Mouse (Mus musculus): ENCODE data around the gene Tfap2b.

Gene Tfap2b

DNA sequence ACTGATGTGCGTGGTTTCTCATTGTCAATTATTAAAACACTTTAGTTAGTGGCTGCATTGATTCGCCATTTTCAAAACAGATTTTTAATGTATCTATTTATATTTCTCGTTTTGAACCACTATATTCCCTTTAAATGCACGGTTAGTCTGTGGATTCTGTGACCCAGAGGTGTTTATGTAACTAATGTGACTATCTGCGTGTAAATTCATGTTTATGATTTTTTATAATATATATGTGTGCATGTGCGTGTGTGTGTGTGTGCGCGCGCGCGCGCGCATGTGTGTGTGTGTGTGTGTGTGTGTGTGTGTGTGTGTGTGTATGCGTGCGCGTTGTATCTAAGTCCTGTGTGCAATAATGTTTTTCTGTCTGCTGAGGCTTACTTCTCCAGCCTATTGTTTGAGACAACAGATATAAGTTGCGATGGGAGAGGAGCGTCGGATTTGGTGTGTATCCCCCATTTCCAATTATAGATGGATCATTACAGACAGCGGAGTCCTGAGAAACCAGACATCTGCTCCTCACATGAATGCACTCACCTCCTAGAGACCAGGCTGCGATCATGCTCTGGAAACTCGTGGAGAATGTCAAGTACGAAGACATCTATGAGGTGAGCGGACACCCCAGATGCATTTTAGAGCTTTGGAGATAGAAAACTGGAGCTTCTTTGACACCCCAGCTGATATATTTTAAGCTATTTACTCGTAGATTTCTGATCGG lies at the start of gene Tfap2b:
Tfap2b (plus strand) TSS at position 274 of the 718 bp plus-strand sequence.
- DNase-seq (ENCODE audit: low read depth, low spot score): no peak

DNA sequence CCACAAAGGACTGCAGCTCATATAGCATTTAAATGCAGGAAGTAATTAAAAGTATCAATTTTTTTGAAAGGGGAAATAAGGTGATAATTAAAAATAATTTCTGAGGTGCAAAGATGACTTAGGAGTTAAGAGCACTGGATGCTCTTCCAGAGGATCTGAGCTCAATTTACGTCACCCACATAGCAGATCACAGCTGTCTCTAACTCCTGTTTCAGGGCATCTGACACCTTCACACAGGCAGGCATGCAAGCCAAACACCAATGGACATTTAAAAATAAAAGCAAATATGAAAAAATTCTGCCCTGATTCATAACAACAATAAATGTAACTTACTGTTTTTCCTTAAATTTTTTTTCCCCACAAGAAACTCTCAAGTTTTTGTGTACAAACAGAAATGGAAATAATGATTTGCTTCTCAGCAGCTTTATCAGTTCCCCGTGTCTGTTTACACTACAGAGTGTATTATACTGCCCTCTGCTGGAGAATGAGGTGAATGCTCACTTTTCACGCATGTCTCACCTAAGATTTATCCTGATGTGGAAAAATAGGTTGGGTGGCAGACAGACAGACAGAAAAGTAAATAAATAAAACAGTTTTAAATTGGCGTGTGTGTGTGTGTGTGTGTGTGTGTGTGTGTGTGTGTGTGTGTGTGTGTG lies 29.8 kb upstream of the Tfap2b start:
- DNase-seq (ENCODE audit: low read depth, low spot score): no peak

DNA sequence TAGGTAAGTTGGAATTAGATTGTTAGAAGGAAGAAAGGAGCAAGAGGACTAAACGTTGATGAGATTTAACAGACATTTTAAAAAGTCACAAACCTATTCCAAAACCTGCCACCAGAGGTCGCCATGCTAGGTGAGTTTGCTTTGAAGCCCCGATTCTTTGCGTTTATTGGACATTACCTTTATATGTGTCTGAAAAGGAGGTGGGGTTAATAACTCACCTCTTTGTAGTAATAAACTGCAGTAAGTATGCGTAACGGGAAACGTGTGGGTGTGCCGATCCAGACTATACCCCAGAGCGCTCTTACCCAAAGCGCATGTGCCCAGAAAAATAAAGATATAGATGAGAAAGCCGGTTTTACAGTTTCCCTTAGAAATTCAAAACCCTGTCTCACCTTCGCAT lies 3.1 kb upstream of the Tfap2b start:
- no peak for DNase-seq (ENCODE audit: low read depth, low spot score)

DNA sequence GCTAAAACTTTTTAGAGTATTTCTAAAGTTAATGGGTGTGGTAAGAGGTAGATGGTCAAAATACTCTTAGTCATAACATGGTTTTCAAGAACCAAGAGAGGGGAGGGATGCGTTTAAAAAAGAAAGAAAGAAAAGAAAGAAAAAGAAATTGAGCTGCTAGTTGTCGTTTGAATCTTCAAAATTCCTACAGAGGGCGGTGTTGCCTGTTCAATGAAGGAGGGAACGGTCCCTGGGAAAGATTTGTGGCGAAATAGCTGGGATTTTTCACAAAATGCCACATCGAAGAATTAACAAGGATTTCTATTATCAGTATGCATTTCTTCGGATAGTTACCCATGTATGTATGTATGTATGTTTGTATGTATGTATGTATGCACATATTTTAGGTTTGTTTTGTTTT lies 2.5 kb upstream of the Tfap2b start:
- no peak for DNase-seq (ENCODE audit: low read depth, low spot score)

DNA sequence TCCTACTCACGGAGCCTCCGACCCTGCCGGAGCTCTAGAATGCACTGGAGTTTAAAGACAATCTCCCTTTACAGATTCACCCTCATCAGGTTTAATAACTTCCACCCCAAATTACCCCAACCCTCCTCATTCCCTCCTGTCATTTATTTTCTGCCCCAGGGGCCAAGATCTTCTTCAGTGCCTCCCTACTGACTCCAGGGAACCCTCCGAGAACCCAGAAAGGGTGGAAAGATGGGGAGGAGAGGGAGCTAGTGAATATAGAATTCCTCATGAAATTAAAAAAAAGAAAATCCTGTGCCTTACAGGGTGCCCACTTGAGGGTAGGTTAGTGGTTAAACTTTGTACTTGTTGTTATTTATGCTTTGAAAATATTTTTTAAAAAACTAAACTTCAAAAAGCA lies 1.1 kb upstream of the Tfap2b start:
- no peak for DNase-seq (ENCODE audit: low read depth, low spot score)

DNA sequence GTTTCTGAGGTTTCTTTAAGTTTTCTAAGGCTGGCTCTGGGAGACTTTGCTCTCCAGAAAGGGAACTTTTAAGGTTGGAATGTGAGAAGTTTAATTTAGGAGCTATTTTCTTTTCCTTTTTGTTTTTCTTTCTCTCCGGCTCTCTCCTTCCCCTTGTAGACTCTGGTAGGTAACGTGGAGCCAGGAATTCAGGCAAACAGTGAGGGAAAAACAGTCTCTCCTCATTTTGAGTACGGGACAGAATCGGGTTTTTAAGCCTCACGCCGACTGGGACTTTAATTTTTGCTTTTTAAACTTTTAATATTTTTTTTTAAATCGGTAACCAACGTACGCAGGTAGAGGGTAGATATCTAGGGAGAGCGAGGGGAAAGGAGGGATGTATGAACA lies 638 bp downstream of the Tfap2b start:
- no peak for DNase-seq (ENCODE audit: low read depth, low spot score)

DNA sequence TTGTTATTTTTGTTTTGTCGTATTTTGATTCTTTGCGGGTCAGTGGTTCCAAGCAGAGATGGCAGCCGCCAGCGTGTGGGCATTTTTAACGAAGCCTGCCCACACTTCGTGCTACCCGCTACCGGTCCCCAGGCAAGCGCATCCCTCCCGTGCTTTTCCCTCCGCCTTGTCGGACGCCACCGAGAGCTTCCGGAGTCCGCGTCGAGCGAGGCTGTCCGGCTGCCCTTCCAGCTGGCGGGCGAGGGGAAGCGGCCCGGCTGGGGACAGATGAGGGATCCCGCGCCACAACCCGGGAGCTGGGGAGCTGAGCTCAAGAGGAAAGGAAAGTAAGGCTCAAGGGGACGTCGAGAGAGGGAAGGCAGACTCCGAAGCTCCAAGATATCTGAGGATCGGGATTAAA lies 1.1 kb downstream of the Tfap2b start:
- no peak for DNase-seq (ENCODE audit: low read depth, low spot score)

DNA sequence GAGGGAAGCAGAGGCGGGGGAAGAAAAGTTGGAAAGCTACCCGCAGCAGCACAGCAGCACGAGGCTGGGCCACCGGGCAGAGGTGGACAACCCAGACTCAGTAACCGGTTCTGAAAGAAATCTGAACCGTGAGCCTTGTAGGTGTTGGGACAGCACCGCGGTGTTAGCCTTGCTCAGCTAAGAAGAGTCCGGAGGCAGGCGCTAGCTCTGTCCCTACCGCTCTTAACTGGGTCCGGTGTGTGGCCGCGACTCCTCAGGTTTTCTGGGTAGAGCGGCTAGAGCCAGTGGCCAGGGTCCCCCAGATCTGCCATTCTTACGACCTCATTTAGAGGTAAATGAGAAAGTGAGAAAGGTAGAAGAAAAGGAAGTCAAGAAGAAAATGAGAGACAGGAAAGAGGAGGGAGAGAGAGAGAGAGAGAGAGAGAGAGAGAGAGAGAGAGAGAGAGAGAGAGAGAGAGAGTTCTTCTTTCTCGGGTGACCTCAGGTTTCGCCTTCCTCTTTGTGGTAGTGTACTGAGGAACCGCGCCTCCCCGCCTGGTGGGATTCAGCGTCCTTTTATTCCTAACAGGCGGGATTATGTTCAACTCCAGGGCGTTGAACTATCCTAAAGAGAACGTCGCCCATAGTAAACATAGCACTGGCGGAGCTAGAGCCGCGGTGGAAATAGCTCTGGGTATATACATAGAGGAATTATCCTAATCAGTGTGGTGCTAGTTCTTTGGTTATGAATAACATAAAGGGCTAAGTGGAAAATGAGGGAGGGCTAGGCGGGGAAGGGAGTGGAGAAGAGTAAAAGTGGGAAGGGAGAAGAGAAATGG lies 1.7 kb downstream of the Tfap2b start:
- DNase-seq (ENCODE audit: low read depth, low spot score): no peak

DNA sequence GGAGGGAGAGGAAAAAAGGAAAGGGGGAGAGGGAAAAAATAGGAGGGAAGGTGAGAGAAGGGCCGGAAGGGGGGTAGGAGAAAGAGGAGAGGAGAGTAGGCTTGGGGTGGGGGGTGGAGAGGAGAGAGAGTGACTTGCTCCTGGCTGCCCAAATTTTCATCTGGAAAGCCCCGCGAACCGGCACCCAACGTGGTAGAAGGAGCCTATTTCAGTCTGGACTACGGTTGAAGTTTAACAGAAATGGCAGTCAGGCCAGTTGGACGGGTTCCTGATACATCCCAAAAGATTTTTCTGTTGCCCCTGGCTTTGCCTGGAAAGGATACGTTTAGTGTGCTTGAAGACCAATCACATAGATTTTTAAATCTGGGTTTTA lies 2.3 kb downstream of the Tfap2b start:
- no peak for DNase-seq (ENCODE audit: low read depth, low spot score)

DNA sequence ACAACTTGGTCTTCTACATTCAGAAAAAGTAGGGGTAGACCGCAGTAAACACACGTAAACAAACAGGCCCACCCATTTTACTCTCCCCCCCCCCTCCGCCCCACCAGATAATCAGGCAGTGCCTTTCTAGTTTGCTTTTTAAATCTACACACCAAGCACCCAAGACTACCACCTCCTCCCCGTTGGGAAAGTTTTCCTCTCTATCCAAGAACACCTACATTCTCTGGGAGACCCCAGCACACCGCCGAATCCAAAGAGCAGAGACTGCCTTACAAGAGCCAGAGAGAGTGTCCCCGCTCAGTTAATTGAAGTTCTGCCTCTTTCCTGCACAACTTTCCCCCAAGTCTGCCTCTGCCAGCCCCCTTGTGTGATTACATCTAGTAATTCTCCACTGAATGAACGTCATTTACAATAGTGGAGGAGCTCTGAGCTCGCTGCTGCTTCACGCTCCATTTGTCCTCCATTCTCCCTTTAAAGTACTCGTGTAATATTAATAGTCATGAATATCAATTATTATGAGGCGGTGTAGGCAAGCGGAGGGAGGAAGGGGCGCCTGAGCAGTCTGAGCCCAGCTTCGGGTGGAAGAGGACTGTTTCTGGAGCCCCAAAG lies 2.9 kb downstream of the Tfap2b start:
- no peak for DNase-seq (ENCODE audit: low read depth, low spot score)

DNA sequence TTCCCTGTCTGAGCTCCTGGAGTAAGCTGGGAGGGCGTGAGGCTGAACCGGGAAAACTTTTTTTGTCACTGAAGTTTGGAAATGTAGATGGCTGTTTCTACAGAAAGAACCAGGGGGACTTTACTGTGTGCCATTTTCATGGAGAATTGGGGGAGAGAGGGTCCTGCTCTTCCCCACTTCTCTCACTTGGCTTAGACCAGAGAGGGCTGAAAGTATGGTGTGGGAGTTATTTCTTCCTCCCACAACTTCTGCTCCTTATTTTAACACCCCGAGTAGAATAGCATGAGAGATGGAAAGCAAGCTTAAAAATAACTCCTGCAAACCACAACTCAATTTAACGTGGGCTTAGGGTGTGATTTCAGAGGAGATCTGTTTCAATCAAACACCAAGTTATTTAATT lies 4.0 kb downstream of the Tfap2b start:
- no peak for DNase-seq (ENCODE audit: low read depth, low spot score)

DNA sequence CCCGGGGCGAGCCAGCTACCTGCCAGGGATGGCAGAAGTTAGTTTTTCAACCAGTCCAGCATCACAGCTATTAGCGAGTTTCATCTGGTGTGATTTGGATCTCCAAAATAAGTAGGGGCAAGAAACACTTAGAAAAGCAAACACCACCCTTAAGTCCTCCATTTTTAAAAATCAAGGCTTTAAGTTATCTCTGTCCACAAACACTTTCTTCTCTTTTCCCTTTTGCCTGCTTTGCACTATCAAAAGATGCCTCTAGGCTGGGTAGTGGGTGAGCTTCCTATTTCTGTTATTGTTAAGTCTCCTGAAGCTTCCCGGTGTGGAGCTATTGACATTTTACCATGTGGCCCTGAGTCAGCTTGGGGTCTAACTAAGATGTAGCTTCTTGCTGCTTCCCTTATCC lies 4.5 kb downstream of the Tfap2b start:
- DNase-seq (ENCODE audit: low read depth, low spot score): no peak

DNA sequence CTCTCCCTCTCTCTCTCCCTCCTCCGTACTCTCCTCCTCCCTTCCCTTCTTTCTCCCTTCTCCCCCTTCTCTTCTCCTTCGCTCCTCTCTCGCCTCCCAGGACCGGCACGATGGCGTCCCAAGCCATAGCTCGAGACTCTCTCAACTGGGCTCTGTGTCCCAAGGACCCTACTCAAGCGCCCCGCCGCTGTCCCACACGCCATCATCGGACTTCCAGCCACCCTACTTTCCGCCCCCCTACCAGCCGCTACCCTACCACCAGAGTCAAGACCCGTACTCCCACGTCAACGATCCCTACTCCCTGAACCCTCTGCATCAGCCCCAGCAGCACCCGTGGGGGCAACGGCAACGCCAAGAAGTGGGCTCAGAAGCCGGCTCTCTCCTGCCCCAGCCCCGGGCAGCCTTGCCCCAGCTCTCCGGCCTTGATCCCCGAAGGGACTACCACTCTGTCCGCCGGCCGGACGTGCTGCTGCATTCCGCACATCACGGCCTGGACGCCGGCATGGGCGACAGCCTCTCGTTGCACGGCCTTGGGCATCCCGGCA lies 5.2 kb downstream of the Tfap2b start:
- DNase-seq (ENCODE audit: low read depth, low spot score): no peak

DNA sequence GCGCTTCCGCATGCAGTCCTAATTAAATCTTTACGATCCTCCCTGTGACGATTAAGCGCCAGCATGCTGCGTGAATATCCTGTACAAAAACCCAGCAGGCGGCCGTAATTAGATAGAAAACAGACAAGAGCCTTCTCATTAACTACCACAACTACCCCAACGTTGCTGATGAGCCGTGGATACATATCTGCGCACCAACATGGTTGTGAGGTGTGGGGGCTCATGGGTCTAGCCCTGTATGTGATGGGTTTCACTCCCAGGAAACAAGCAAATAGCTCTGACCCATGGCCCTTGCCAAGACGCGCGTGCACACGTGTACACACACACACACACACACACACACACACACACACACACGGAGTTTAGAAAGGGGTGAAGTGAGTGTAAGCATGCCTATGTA lies 8.7 kb downstream of the Tfap2b start:
- no peak for DNase-seq (ENCODE audit: low read depth, low spot score)

DNA sequence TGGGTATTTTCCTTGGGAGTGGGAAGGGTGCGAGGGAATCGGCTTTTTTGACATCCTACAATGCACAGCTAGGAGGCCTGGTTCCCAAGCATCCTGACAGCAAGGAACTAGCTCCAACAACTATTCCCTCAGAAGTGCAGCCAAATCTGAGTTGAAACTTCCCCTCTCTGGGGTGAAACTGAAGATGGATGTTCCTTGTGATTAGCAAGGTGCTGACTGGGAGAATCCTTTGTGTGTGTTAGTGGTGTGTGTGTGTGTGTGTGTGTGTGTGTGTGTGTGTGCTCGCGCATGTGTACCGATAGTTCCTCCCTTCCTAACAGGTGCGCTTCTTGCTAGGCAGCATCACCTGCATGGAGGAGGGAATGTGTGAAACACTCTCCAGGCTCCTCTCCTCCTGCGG lies 9.5 kb downstream of the Tfap2b start:
- no peak for DNase-seq (ENCODE audit: low read depth, low spot score)

DNA sequence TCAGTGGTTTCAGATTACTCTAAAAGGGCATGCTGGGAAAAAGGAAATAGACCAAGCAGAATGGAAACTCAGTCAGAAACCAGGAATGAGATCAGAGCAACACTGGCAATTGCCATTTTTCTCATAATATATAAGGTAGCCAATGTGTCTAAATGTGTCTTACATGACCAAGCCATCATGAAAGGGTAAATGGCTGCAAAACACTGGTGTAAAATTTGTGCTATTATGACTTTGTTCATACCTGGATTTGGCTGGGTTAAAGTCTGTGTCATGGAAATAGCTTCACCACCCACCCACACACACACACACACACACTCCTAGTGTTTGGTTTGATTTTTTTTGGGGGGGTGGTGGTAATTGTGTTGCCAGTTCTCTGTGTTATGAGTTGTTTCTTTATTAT lies 10.7 kb downstream of the Tfap2b start:
- DNase-seq (ENCODE audit: low read depth, low spot score): no peak

DNA sequence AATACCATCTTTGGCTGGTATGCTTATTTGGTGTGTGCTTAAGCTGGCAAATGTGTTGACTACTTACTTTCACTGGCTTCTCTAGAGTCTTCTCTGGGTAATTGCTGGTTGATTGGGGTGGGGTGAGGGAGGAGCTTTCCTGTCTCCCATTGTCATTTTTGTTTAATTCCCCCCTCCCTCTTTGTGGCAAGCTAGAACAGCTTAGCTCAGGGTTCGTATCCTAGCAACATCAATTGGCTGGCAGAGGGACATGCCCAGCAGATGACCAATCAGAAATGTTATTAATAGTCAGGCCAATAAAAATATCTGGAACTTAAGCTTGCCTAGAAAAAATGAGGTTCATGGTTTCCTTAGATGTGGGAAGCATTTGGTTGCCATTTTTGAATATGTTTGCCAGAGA lies 11.8 kb downstream of the Tfap2b start:
- DNase-seq (ENCODE audit: low read depth, low spot score): no peak

DNA sequence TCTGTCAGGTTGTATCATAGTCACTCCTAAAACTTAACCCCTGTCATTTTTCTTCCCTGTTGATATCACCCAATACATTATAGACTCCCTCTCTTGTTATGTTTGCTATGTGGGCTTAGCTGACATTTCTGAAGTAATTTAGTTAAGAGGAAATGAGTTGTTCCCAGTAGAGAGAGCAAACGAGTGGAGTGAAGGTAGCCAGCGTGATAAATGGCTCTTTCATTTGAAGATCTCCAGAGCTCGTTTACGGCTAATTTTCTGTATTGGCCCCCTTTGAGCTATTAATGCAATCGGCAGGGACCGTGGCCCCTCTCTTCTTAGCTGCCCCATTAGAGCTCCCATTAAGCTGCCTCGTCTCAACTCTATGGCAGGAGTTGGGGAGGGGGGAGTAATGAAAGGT lies 12.9 kb downstream of the Tfap2b start:
- DNase-seq (ENCODE audit: low read depth, low spot score): no peak

DNA sequence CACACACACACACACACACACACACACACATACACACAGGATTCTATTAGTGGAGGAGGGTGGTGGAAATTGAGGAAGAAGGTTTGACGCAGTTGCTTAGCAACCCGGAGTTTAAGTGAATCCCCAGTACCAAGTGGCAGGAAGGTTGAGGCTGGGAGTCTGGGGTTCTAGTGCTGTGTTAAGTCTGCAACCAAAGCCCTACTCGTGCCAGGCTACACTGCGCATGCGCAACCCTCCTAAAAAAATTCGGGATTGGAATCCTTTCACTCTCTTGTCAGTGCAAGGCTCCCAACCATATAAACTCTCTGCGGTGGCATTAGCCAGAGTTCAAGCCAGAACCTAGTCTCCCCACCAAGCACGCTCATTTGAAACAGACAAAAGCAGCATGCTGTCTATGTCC lies 18.0 kb downstream of the Tfap2b start:
- DNase-seq (ENCODE audit: low read depth, low spot score): no peak

DNA sequence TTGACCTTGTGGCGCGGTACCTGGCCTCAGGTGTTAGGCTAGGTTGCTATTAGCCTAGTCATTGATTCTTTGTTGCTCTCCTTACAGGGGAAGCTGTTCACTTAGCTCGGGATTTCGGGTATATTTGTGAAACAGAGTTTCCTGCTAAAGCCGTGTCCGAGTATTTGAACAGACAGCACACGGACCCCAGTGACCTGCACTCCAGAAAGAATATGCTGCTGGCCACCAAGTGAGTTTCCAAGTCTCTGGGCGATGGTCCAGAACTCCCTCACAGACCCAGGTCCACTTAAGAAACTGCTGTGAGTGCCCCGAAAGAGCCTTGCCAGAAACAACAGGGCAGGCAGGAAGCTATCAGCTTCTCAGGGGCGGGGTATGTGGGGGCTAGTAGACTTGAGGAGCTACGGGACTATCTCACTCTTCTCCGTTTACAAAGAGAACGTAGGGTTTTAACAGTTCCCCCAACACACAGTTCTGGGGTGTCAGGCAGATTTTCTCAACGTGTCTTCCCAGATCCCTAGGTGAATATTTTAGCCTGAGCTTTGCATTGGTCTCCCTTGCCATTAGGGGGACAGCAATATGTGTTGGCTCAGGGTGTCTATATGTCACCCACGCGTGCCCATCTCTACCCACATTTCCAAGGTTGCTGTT lies 22.3 kb downstream of the Tfap2b start:
- DNase-seq (ENCODE audit: low read depth, low spot score): no peak

DNA sequence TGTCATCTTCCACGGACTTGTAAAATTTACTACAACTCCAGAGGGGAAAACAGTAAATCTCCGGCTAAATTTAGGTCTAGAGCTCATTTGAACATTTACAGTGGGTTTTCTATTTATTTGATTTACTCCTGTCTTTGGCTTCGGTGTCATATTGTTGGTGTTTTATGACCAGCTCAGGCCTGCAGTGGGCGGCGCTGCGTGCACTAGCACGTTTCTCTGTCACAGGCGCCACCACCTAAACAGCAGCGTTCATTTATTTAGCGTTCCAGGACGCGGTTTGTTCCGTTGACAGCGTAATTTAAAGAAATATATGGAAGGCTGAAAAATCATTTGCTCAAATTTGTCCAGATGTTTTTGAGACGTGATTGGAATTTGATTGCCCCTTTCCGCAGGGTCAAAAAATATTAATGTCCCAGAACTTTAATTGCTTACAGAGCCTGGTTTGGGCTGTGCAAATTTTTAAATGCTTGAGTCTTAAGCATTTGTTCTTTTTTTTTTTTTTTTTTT lies 22.9 kb downstream of the Tfap2b start:
- no peak for DNase-seq (ENCODE audit: low read depth, low spot score)
